Mouse (Mus musculus) activated CD4-positive, CD25-positive, alpha-beta regulatory T cell, adult 4 months (primary cell): Measurements from ENCODE around the gene Ube2d1. TPM values are rescaled to one million over a fixed set of nuclear protein-coding genes. Genes with fewer than 3 reads are reported as not detected.

Experiments
- ATAC-seq: one replicate; pipeline ENCODE4 v1.8.0; 2017
- polyA plus RNA-seq, 2 experiments: library from polyadenylated mRNA; unstranded; fragments of 100-300 nt; shearing (Covaris generic); gene quantifications; one replicate each; pipeline ENCODE4 v1.2.1; 2017

The Ube2d1 gene
- polyA plus RNA-seq, 2 experiments from 2014 or later = 17.8 to 19.7 TPM

GRCm38 (mm10) chr10:71218228-71218892, 66.7 kb downstream of the Ube2d1 start:
- peak; percentile 69 for ATAC-seq

GRCm38 (mm10) chr10:71215996-71216395, 69.1 kb downstream of the Ube2d1 start:
- ATAC-seq = no peak

Other genes starting within 250 kb of the Ube2d1 start
- under 1 TPM in 1 of 2 experiments, not detected in 1; 0.17 TPM for gene Bicc1, start 125.6 kb downstream of the Ube2d1 start, polyA plus RNA-seq
- gene Tfam, start 47.0 kb downstream of the Ube2d1 start, polyA plus RNA-seq = 10 to 100 TPM; 78.5 to 88.7 TPM
- gene Cisd1, start 59.7 kb upstream of the Ube2d1 start, polyA plus RNA-seq = 10 to 100 TPM; 34.7 to 43.2 TPM
- 1 to 10 TPM; 2.8 to 3.1 TPM for gene Ipmk, start 62.5 kb upstream of the Ube2d1 start, polyA plus RNA-seq